Mouse (Mus musculus) MEL (cell line): ENCODE data around the gene Etv5.

Experiments used
- CHD2 ChIP-seq: IDR thresholded peaks from 2 replicates; pipeline ENCODE4 v1.6.1; 2011; ENCODE audit warnings: low read length, improper control_type of control experiment
- CTCF ChIP-seq, 3 experiments: IDR thresholded peaks in 2 of 3; conservative IDR thresholded peaks in 1 of 3; 2 replicates each; pipeline ENCODE4 v1.5.1; 2011 to 2012; ENCODE audit warnings: low read length in 3 of 3, low read depth in 2 of 3, mild to moderate bottlenecking in 2 of 3, improper control_type of control experiment in 1 of 3, inconsistent platforms in 1 of 3, mixed read lengths in 1 of 3, moderate library complexity in 1 of 3; ENCODE audit not compliant: control insufficient read depth in 1 of 3, insufficient read depth in 1 of 3, poor library complexity in 1 of 3, severe bottlenecking in 1 of 3
- E2F4 ChIP-seq: IDR thresholded peaks from 2 replicates; pipeline ENCODE4 v1.6.1; 2011; ENCODE audit warnings: low read depth, low read length, improper control_type of control experiment, borderline replicate concordance
- EP300 ChIP-seq, 2 experiments: IDR thresholded peaks; 2 replicates each; pipeline ENCODE4 v1.6.1; 2011; ENCODE audit warnings: improper control_type of control experiment in 2 of 2, low read length in 2 of 2, low read depth in 1 of 2, mild to moderate bottlenecking in 1 of 2
- ETS1 ChIP-seq: IDR thresholded peaks from 2 replicates; pipeline ENCODE4 v1.6.1; 2012; ENCODE audit warnings: low read depth, mild to moderate bottlenecking, inconsistent platforms, low read length, improper control_type of control experiment, moderate library complexity
- GATA1 ChIP-seq: IDR thresholded peaks from 2 replicates; pipeline ENCODE4 v1.6.1; 2011; ENCODE audit warnings: low read depth, low read length, improper control_type of control experiment
- JUND ChIP-seq: IDR thresholded peaks from 2 replicates; pipeline ENCODE4 v1.6.1; 2011; ENCODE audit warnings: low read depth, mild to moderate bottlenecking, improper control_type of control experiment, low read length
- NRF1 ChIP-seq: IDR thresholded peaks from 2 replicates; pipeline ENCODE4 v1.6.1; 2014; ENCODE audit warnings: low read depth, mild to moderate bottlenecking, inconsistent platforms, low read length, improper control_type of control experiment, moderate library complexity; ENCODE audit not compliant: poor library complexity, insufficient read depth, severe bottlenecking
- POLR2A ChIP-seq, 2 experiments: IDR thresholded peaks; 2 replicates each; pipeline ENCODE4 v1.6.1; 2011 to 2012; ENCODE audit warnings: low read length in 2 of 2, mild to moderate bottlenecking in 2 of 2, control low read depth in 1 of 2, improper control_type of control experiment in 1 of 2, low read depth in 1 of 2, moderate library complexity in 1 of 2; ENCODE audit not compliant: control insufficient read depth in 1 of 2, insufficient read depth in 1 of 2, poor library complexity in 1 of 2
- SMC3 ChIP-seq: IDR thresholded peaks from 2 replicates; pipeline ENCODE4 v1.6.1; 2011; ENCODE audit warnings: low read depth, low read length, improper control_type of control experiment
- TCF12 ChIP-seq: IDR thresholded peaks from 2 replicates; pipeline ENCODE4 v1.6.1; 2014; ENCODE audit warnings: low read depth, mild to moderate bottlenecking, inconsistent platforms, low read length, improper control_type of control experiment, moderate library complexity
- USF1 ChIP-seq: IDR thresholded peaks from 2 replicates; pipeline ENCODE4 v1.6.1; 2014; ENCODE audit warnings: low read depth, mild to moderate bottlenecking, inconsistent platforms, low read length, improper control_type of control experiment, moderate library complexity

- TF ChIP-seq ETS1, result no peak
- TF ChIP-seq CTCF (IDR thresholded peaks at IDR 0.05 in 2 of 3, conservative IDR thresholded peaks at IDR 0.05 in 1 of 3; ENCODE audit: control insufficient read depth in 1 of 3, insufficient read depth in 1 of 3, low read depth in 2 of 3, low read length in 3 of 3, poor library complexity in 1 of 3, severe bottlenecking in 1 of 3), result no peak
- TF ChIP-seq TCF12, result no peak
- TF ChIP-seq NRF1, result no peak
- TF ChIP-seq EP300 (IDR thresholded peaks at IDR 0.05; ENCODE audit: low read depth in 1 of 2, low read length in 2 of 2), result no peak
- no peak for TF ChIP-seq POLR2A (IDR thresholded peaks at IDR 0.05; ENCODE audit: control insufficient read depth in 1 of 2, insufficient read depth in 1 of 2, low read depth in 1 of 2, low read length in 2 of 2, poor library complexity in 1 of 2)
- no peak for TF ChIP-seq USF1
- TF ChIP-seq GATA1, result no peak
- no peak for TF ChIP-seq CHD2
- TF ChIP-seq SMC3, result no peak
- TF ChIP-seq E2F4, result no peak
- no peak for TF ChIP-seq JUND
Measured at GRCm38 (mm10) chr16:22434530-22434929, 5.0 kb downstream of the Etv5 start.
